Mouse (Mus musculus) thymus, postnatal 25 days (tissue): ENCODE measurements at regions not wholly inside any gene's neighbourhood (a gene's known extent, or its start where the extent isn't known, plus 50 kb on each side); places are given as distances from the start of the nearest gene placed in this dataset.

Experiments used
- DNase-seq: peaks from one replicate; pipeline ENCODE4 v3.0.0; 2022

DNA sequence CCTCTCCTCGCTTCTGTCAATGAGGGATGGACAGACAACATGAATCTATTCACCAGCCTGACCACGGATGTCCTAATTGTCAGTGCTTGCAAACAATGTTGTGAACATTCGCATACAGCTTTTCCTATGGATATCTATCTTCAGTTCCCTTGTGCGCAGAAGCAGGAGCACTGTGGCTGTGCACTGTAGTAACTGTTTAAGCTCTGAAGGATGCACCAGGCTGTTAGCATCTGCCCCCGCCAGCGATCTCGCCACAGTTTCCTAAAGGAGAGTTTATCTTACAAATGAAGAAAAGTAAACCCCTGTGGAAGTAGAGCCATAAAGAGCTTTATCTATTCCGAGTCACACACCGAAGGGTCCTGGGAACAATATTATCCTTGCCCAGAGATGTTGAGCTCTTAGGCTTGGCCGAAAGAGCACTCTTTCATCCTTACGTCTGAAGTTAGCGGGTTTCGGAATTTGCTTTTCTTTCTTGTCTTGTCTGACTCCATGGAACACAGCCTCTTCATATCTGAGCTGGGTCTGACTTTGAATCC is 357.4 kb downstream of the Agtpbp1 start:
- DNase-seq = no peak

DNA sequence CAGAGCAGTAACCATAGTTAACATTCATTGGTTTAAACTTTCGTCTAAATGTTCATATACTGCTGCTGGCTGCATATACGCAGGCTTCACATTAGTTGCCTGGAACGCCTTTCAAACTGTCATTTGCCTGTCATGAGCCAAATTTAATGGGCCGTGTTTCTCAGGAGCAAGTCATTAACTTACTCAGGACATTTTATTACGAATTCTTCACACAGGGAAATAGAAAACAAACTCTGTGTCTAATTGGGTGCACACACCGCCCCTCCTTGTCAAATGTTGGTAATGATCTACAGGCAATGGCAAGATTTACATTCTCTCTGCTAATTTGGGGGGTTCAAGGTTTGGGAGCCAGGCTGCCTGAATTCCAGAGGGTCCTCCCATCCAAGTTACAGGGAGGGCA is 364.4 kb downstream of the Agtpbp1 start:
- DNase-seq = no peak

DNA sequence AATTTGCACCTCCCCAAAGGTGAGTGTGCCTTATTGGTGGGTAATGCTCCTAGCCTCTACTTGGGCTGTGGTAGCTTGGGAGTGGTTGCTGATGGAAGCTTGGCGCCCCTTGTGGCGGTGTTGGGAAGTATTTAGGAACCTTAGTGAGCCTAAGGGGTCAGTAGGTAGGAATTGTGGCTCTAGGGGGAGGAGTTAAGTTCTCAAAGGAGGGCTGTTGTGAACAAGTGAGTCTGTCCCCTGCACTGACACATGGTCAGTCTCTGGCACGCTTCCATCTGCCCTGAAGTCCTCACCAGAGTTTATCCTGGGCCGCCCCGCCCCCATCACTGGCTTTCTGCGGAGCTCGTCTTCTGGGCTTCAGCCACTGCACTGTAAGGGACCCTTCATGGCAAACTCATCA is 364.9 kb downstream of the Agtpbp1 start:
- DNase-seq = no peak

DNA sequence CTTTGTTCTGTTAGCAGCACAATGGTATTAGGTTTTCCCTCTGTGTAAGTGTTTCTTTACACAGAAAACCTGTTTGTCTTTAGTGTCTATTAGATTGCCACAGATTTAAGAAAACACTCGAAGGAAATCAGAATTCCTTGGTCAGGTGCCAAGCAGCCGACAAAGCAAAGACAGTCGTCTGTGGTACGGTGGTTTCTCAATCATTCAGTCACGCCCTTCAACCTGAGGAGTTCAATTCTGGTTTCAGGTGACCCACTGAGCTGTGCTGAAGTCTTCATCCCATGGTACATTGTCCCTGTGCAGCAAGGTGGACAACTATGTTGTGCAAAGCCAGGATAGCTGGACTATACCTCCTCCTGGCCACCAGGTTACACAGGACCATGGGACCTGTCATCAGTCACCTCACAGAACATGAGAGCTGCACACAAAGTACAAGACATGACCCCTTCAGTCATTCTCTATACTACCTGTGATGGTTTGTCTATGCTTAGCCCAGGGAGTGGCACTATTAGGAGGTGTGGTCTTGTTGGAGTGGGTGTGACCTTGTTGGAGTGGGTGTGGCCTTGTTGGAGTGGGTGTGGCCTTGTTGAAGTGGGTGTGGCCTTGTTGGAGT is 368.2 kb downstream of the Agtpbp1 start:
- DNase-seq = no peak

DNA sequence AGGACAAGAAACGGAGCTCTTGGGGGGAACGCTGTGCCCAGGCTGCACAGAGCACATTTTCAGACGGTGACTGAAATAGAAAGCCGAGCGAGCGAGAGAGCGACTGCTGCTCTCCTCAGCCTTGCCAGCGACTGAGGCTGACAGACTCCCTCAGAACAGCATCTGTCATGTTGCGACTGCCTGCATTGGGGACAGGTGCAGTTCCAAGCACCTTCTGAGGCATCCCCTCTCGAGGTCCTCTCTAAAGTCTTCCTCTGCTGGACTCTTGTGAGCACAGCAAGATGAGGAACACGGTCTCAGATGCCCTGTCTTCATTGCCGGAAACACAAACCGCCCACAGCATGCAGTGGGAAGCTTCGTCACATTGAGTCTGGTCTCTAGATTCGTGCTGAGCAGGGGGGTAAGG is 372.7 kb downstream of the Agtpbp1 start:
- no peak for DNase-seq

DNA sequence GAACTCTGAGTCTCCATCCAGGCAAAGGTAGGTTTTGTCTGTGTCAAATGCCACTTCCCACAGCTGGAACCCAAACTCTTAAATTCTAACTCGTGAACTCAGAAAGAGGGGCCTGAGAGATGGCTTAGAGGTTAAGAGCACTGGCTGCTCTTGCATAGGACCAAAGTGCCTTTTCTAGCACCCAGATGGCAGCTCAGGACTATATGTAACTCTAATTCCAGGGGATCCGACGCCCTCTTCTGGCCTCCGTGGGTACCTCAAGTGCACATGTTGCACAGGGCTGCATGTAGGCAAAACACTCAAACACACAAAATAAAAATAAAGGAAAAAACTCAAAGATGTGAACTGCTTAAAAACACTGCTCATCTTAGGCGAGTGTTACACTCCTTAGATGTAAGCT is 374.2 kb downstream of the Agtpbp1 start:
- no peak for DNase-seq

DNA sequence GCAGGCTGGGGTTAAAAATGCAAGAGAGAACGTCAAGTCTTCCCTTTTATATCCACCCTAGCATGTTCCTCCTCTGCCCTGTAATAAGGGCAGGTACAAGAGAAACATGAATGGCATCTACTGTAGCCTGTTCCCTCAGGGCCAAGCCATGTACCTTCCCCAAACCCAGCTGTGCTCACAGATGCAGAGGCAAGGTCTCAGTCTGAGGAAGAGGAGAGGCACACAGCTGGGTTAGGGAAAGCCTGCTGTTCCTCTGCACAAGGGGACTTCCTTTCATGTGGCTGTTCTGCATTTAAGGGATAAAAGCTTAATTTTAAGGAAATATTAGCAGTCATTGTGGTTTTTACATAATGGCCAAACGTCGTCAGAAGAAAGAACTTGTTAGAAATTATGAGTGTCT is 378.8 kb downstream of the Agtpbp1 start:
- DNase-seq = no peak

DNA sequence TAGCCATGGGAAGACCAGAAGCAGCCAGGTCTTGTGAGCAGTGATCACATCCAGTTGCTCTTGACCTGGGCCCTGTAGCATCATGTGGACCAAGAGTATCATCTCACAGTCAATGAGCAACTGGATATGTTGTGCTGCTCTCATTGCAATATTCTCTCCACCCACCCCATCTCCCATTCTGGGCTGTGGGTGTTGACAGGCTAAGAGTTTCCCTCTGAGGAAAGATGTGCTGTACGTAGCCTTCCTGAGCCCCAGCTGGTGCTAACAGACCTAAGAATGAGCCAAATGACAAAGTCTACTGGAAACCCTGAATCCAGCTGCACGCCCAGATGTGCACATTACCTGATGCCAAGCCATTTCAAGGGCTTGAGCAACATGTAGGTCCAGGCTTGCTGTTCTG is 380.5 kb downstream of the Agtpbp1 start:
- DNase-seq = no peak

DNA sequence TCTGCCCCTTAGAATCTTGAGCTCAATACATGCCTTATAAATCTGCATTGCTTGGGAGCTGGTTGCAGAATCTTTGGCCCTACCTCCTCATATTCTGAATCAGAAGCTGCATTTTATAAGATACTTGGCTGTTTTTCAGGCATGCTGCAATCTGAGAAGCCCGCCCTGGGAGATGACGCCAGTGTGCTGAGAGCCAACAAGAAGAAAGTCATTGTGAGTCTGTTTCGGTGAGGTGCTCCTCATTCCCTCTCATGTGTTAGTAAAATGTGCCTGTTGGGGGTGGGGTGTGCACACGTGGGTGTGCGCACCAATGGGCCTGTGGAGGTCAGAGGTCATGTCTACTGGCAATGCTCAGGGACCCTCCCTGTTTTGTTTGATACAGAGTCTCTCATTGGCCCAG is 388.7 kb downstream of the Agtpbp1 start:
- DNase-seq = no peak

DNA sequence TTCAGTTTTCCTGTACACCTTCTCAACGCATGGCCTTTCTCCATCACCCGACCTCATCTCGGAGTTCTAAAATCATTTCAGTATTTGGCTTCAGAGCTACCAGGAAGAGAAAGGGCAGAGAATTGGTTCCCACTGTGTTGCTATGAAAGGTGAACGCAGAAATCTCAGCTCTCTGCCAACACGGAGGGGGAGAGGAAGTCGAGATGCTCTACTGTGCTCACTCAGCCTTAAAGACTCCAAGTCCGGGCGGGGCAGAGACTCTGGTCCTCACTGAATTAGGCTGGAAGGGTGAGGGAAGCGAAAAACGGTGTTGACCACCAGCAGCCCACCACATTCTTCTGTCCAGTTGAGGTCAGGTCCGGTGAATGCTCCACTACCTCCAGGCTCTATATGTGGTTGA is 382.1 kb downstream of the Ntrk2 start:
- no peak for DNase-seq
